Mouse (Mus musculus): ENCODE measurements around the gene Clec4g. TPM values are rescaled to one million over a fixed set of nuclear protein-coding genes. Genes with fewer than 3 reads are reported as not detected.

The Clec4g gene
- total RNA-seq, 1 experiment, result not detected

DNA sequence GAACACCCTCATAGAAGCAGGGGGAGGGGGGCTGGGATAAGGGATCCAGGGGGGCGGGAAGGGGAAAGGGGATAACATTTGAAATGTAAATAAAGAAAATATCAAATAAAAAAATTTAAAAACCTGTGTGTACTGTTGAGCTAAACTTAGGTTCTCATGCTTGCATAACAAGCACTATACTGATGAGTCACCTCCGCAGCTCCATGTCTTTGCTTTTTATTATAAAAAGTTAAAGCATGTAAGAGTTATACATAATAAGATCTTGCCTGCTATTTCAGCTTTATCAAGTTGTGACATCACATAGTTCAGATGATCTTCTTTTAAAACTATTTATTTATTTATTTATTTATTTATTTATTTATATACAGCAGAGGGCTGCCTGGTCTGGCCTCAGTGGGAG is 15.1 kb upstream of the Clec4g start:
- H3K4me3 ChIP-seq (ENCODE audit: insufficient read depth in 1 of 2, low read depth in 1 of 2, low read length in 2 of 2, poor library complexity in 1 of 2, severe bottlenecking in 1 of 2), result no peak overlapping the region
- no peak for DNase-seq (ENCODE audit: low read depth, low spot score)
- H3K9me3 ChIP-seq (ENCODE audit: control insufficient read depth, insufficient read depth, low read depth, low read length), result no peaks in the 10 kb centered on the region
- no peak overlapping the region for H3K9ac ChIP-seq (ENCODE audit: insufficient read depth, low read depth, low read length, poor library complexity, severe bottlenecking)
- no peaks in the 10 kb centered on the region for H3K4me1 ChIP-seq (ENCODE audit: control insufficient read depth in 2 of 2, insufficient read depth in 2 of 2, low read length in 2 of 2, poor library complexity in 1 of 2)
- in situ Hi-C loops (cut with MboI; ENCODE audit: low sequenced_read_pairs in 2 of 2, unreplicated experiment in 2 of 2), result no loop called here
- no peaks in the 10 kb centered on the region for H3K36me3 ChIP-seq (ENCODE audit: control insufficient read depth, insufficient read depth, low read length, poor library complexity, severe bottlenecking)
- no peak overlapping the region for H3K27ac ChIP-seq (ENCODE audit: insufficient read depth, low read depth, low read length, poor library complexity, severe bottlenecking)
- TF ChIP-seq ZC3H11A (IDR thresholded peaks at IDR 0.05; ENCODE audit: borderline replicate concordance, low read depth, low read length) (no peak), HCFC1 (IDR thresholded peaks at IDR 0.05; ENCODE audit: borderline replicate concordance, insufficient read depth, low read length) (no peak), CHD2 (IDR thresholded peaks at IDR 0.05; ENCODE audit: low read depth, low read length) (no peak), ZNF384 (IDR thresholded peaks at IDR 0.05; ENCODE audit: low read depth, low read length) (no peak), MAFK (IDR thresholded peaks at IDR 0.05; ENCODE audit: insufficient read depth, low read depth, low read length) (no peak)

DNA sequence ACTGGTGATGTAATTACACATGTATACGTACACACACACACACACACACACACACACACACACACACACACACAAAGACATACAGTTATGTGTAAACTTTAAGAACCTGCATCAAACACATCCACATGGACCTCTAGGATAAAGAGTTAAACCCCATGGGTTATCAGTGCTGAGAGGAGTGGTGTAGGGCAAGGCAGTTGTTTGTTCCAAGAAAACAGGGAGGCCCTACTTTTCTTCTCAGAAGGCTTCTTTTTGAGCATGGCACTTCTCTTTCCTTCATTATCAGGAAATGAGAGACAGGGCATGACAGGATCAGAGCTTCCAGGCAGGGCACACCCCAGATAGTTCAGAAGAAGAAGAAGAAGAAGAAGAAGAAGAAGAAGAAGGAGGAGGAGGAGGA is 13.6 kb upstream of the Clec4g start:
- in situ Hi-C loops (cut with MboI; ENCODE audit: low sequenced_read_pairs in 2 of 2, unreplicated experiment in 2 of 2), result no loop called here
- TF ChIP-seq ZNF384 (IDR thresholded peaks at IDR 0.05; ENCODE audit: low read depth, low read length) (no peak), CHD2 (IDR thresholded peaks at IDR 0.05; ENCODE audit: low read depth, low read length) (no peak)
- DNase-seq (ENCODE audit: low read depth, low spot score), result no peak
- H3K9ac ChIP-seq (ENCODE audit: insufficient read depth, low read depth, low read length, poor library complexity, severe bottlenecking), result no peak overlapping the region
- H3K4me3 ChIP-seq (ENCODE audit: insufficient read depth in 1 of 2, low read depth in 1 of 2, low read length in 2 of 2, poor library complexity in 1 of 2, severe bottlenecking in 1 of 2), result no peak overlapping the region
- no peaks in the 10 kb centered on the region for H3K36me3 ChIP-seq (ENCODE audit: control insufficient read depth, insufficient read depth, low read length, poor library complexity, severe bottlenecking)
- H3K9me3 ChIP-seq (ENCODE audit: control insufficient read depth, insufficient read depth, low read depth, low read length), result no peaks in the 10 kb centered on the region
- H3K27ac ChIP-seq (ENCODE audit: insufficient read depth, low read depth, low read length, poor library complexity, severe bottlenecking), result no peak overlapping the region
- no peaks in the 10 kb centered on the region for H3K4me1 ChIP-seq (ENCODE audit: control insufficient read depth in 2 of 2, insufficient read depth in 2 of 2, low read length in 2 of 2, poor library complexity in 1 of 2)

DNA sequence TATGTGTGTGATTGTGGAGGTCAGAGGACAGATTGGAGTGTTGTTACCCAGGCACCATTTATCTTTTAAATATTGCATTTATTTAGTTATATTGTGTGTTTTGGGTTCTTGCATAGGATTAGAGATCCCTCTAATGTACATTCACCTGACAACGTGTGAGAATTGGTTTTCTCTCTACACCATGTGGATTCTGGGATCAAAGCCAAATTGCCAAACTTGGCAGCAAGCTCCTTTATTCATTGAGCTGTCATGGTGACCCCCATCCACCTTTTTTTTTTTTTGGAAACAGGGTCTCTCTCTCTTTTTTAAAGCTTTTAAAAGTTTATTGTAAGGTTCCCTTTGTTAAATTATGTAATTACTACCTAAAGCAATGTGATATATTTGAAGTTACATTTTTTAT is 590 bp upstream of the Clec4g start:
- in situ Hi-C loops (cut with MboI; ENCODE audit: low sequenced_read_pairs in 2 of 2, unreplicated experiment in 2 of 2), result no loop called here
- no peak overlapping the region for H3K27ac ChIP-seq (ENCODE audit: insufficient read depth, low read depth, low read length, poor library complexity, severe bottlenecking)
- no peak for TF ChIP-seq CHD2 (IDR thresholded peaks at IDR 0.05; ENCODE audit: low read depth, low read length)
- no peak for TF ChIP-seq HCFC1 (IDR thresholded peaks at IDR 0.05; ENCODE audit: borderline replicate concordance, insufficient read depth, low read length)
- no peak for TF ChIP-seq MAFK (IDR thresholded peaks at IDR 0.05; ENCODE audit: insufficient read depth, low read depth, low read length)
- no peak for TF ChIP-seq ZC3H11A (IDR thresholded peaks at IDR 0.05; ENCODE audit: borderline replicate concordance, low read depth, low read length)
- no peak for TF ChIP-seq ZNF384 (IDR thresholded peaks at IDR 0.05; ENCODE audit: low read depth, low read length)
- no peaks in the 10 kb centered on the region for H3K9me3 ChIP-seq (ENCODE audit: control insufficient read depth, insufficient read depth, low read depth, low read length)
- no peaks in the 10 kb centered on the region for H3K4me1 ChIP-seq (ENCODE audit: control insufficient read depth in 2 of 2, insufficient read depth in 2 of 2, low read length in 2 of 2, poor library complexity in 1 of 2)
- H3K36me3 ChIP-seq (ENCODE audit: control insufficient read depth, insufficient read depth, low read length, poor library complexity, severe bottlenecking), result no peaks in the 10 kb centered on the region
- H3K9ac ChIP-seq (ENCODE audit: insufficient read depth, low read depth, low read length, poor library complexity, severe bottlenecking), result no peak overlapping the region
- H3K4me3 ChIP-seq (ENCODE audit: insufficient read depth in 1 of 2, low read depth in 1 of 2, low read length in 2 of 2, poor library complexity in 1 of 2, severe bottlenecking in 1 of 2), result no peak overlapping the region
- DNase-seq (ENCODE audit: low read depth, low spot score), result no peak

DNA sequence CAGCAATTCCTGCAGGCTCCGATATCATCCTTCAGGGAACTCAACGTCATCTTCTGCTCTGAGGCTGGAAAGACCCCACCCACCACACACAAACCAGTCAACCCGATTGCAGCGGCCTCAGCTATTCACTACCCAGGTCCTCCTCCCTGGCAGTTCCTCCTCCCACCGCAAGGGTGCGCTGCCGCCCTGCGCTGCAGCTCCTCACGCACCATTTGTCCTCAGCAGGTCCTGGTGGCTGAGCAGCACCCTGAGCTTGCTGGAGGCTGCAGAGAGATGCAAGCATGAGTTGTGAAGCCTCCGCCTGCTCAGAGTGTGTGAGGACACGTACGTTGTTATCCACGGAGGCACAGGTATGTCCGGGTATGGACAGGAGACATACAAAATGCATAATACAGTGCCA is 1.9 kb downstream of the Clec4g start:
- Histone ChIP-seq H3K9me3 (ENCODE audit: control insufficient read depth, insufficient read depth, low read depth, low read length) (no peaks in the 10 kb centered on the region), H3K27ac (ENCODE audit: insufficient read depth, low read depth, low read length, poor library complexity, severe bottlenecking) (no peak overlapping the region), H3K9ac (ENCODE audit: insufficient read depth, low read depth, low read length, poor library complexity, severe bottlenecking) (no peak overlapping the region), H3K4me3 (ENCODE audit: insufficient read depth in 1 of 2, low read depth in 1 of 2, low read length in 2 of 2, poor library complexity in 1 of 2, severe bottlenecking in 1 of 2) (no peak overlapping the region), H3K4me1 (ENCODE audit: control insufficient read depth in 2 of 2, insufficient read depth in 2 of 2, low read length in 2 of 2, poor library complexity in 1 of 2) (no peaks in the 10 kb centered on the region), H3K36me3 (ENCODE audit: control insufficient read depth, insufficient read depth, low read length, poor library complexity, severe bottlenecking) (no peaks in the 10 kb centered on the region)
- in situ Hi-C loops (cut with MboI; ENCODE audit: low sequenced_read_pairs in 2 of 2, unreplicated experiment in 2 of 2), result no loop called here
- TF ChIP-seq ZC3H11A (IDR thresholded peaks at IDR 0.05; ENCODE audit: borderline replicate concordance, low read depth, low read length) (peak; percentile 92), ZNF384 (IDR thresholded peaks at IDR 0.05; ENCODE audit: low read depth, low read length) (no peak)
- peak; percentile 62 for DNase-seq (ENCODE audit: low read depth, low spot score)

DNA sequence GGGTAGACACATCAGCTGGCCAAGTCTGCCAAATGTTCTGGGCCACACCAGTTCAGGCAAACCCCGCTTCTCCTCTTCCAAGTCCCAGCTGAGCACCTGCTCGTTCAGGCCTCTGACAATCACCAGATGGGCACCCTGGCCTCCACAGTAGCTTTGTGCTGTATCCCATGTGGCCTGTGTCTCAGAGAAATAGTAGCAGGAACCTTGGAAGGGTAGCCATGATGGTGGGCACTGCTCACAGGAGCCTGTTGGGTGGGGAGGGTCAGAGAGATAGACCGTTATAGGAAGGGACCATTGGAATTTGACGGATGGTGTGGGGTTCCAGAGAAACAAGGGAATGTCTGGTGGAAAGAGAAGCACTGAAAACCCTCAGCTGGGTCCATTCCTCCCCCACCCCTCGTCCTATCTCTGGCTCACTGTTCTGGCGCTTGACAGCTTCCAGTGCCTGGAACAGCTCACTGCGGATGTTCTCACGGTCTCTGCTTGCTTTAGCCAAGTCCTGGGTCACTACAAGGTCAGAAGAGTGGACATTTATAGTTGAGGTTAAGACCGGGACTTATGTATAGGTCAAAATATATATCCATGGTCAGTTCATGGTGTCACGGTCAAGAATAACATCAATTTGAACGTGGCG is 3.0 kb downstream of the Clec4g start:
- H3K36me3 ChIP-seq (ENCODE audit: control insufficient read depth, insufficient read depth, low read length, poor library complexity, severe bottlenecking), result no peaks in the 10 kb centered on the region
- DNase-seq (ENCODE audit: low read depth, low spot score), result no peak
- no peak overlapping the region for H3K4me3 ChIP-seq (ENCODE audit: insufficient read depth in 1 of 2, low read depth in 1 of 2, low read length in 2 of 2, poor library complexity in 1 of 2, severe bottlenecking in 1 of 2)
- H3K9me3 ChIP-seq (ENCODE audit: control insufficient read depth, insufficient read depth, low read depth, low read length), result no peaks in the 10 kb centered on the region
- TF ChIP-seq ZNF384 (IDR thresholded peaks at IDR 0.05; ENCODE audit: low read depth, low read length) (no peak), HCFC1 (IDR thresholded peaks at IDR 0.05; ENCODE audit: borderline replicate concordance, insufficient read depth, low read length) (no peak), CHD2 (IDR thresholded peaks at IDR 0.05; ENCODE audit: low read depth, low read length) (no peak), MAFK (IDR thresholded peaks at IDR 0.05; ENCODE audit: insufficient read depth, low read depth, low read length) (no peak), ZC3H11A (IDR thresholded peaks at IDR 0.05; ENCODE audit: borderline replicate concordance, low read depth, low read length) (no peak)
- in situ Hi-C loops (cut with MboI; ENCODE audit: low sequenced_read_pairs in 2 of 2, unreplicated experiment in 2 of 2), result no loop called here
- no peak overlapping the region for H3K9ac ChIP-seq (ENCODE audit: insufficient read depth, low read depth, low read length, poor library complexity, severe bottlenecking)
- H3K4me1 ChIP-seq (ENCODE audit: control insufficient read depth in 2 of 2, insufficient read depth in 2 of 2, low read length in 2 of 2, poor library complexity in 1 of 2), result no peaks in the 10 kb centered on the region
- H3K27ac ChIP-seq (ENCODE audit: insufficient read depth, low read depth, low read length, poor library complexity, severe bottlenecking), result no peak overlapping the region

Data from ES-E14 (cell line).